Mouse (Mus musculus) macrophage (primary cell): ENCODE measurements around the gene Hsd17b11. TPM values are rescaled to one million over a fixed set of nuclear protein-coding genes. Genes with fewer than 3 reads are reported as not detected.
A peak's percentile ranks its signal among the peaks of the same experiment; 100 is the strongest.
"Not testable (repeated sequence)": the region's sequence is repeated elsewhere in the genome, so short reads cannot be mapped to it uniquely, and the experiment has no call there.

Experiments used
- H3K27ac ChIP-seq: fragments of 350-480 bp; formaldehyde crosslinking; 2 replicates; pipeline ENCODE4 v1.9.0; 2021
- H3K36me3 ChIP-seq: fragments of 350-480 bp; formaldehyde crosslinking; 2 replicates; pipeline ENCODE4 v1.9.0; 2021; ENCODE audit errors: inconsistent target
- H3K4me3 ChIP-seq: fragments of 350-480 bp; formaldehyde crosslinking; 2 replicates; pipeline ENCODE4 v1.9.0; 2021; ENCODE audit errors: inconsistent target
- H3K79me2 ChIP-seq: fragments of 350-480 bp; formaldehyde crosslinking; 2 replicates; pipeline ENCODE4 v1.9.0; 2021; ENCODE audit errors: inconsistent target
- WGBS: methylation state at CpG from one replicate; pipeline ENCODE4 v1.1.7; 2026; ENCODE audit warnings: inconsistent platforms; ENCODE audit not compliant: missing documents; 5-methylcytosine and 5-hydroxymethylcytosine counted together
- polyA plus RNA-seq: library from polyadenylated mRNA; stranded (reverse); fragments of 250-400 nt; gene quantifications from 3 replicates; pipeline ENCODE4 v1.2.4, GENCODE M21; 2018; ENCODE audit warnings: inconsistent platforms

Gene Hsd17b11
- polyA plus RNA-seq, 1 experiment from 2014 or later = 228 TPM

DNA sequence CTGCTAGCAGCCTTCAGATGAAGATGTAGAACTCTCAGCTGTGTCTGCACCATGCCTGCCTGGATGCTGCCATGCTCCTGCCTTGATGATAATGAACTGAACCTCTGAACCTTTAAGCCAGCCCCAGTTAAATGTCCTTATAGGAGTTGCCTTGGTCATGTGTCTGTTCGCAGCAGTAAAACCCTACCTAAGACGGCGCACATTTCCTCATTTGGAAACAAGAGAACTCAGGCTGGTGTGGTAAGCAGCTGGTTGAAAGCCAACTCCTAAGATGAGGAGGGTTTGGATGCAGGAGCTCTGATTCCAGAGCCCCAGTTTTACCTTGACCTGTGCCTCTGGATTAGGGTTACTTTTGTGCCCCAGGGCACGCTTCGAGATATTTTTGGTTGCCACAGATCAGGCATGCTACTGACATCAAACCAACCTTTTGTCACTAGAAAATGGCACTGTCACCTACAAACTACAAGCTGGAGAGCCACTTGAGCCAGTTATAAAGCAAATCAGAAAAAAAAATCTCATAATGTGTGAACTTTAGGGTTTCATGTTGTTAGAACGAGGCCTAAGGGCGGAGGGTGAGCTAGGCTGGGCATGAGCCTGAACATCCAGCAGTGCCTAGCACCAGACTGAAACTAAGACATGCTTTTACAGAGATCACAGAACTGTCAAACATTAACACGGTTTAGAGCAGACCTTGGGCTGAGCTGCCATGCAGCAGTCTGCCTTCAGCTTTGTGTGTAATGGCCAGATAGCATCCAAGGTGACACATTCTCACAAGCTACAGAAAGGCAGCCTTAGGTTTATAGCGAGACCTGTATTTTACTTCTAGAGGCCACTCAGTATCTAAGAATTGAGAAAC is 40.8 kb downstream of the Hsd17b11 start:
- H3K36me3 ChIP-seq = no peaks in the 10 kb centered on the region
- 85% methylated on average over 9 of the region's 9 CpGs for WGBS
- no peak overlapping the region for H3K27ac ChIP-seq

DNA sequence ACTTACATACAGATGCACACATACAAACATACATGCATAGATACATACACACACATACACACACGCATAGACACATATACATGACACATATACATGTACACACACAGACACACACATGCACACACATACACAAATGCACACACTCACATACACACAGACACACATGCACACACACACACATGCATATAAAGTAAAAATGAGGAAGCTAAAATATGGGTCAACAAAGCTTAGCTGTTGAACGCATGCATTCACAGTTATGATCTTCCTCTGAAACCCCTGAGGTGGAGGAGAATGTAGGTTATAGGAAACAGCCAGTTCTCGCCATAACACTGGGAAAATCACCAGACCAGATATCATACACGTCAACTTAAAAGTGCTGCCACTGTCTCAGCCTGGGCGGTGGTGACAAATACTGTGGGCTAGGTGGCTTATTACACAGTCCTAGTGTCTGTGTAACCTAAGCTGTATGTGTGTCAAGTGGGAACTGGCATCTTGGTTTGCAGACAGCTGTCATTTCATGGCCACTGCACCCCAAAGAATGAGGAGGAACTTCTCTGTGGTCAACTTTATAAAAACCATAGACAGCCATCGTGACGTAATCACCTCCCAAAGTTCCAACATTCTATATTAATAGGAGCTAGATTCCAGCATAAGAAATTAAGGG is 43.7 kb downstream of the Hsd17b11 start:
- WGBS = 33% methylated on average over 7 of the region's 7 CpGs
- Histone ChIP-seq H3K4me3 (no peak overlapping the region), H3K27ac (no peak overlapping the region), H3K79me2 (no peaks in the 10 kb centered on the region), H3K36me3 (no peaks in the 10 kb centered on the region)

More for the DNA sequence above, 40.8 kb downstream of the Hsd17b11 start:
- H3K4me3 ChIP-seq = no peak overlapping the region
- H3K79me2 ChIP-seq = no peaks in the 10 kb centered on the region

DNA sequence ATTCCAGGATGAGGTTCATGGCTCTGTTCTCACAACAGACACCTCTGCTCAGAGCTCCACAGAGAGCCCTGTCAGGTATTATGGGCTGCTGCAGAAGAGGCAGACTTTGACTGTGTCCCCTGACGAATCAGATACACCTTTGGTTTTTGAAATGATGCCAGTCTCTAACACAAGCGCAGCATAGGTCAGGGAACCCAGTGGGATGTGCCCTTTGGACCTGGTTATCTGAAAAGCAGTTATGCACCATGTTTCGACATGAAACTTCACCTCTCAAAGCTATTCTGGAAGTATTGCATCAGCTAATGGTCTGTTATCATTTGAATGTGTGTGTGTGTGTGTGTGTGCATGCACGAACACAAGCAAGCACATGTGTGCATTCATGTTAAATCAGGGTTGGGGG is 44.4 kb downstream of the Hsd17b11 start, which contains the start of gene Hsd17b13:
Gene Hsd17b13, minus strand, starts transcription at position 114 of the 400 bp plus-strand sequence.
- WGBS = 87% methylated on average over 4 of the region's 4 CpGs
- H3K4me3 ChIP-seq = no peak within 1 kb of the TSS
- H3K36me3 ChIP-seq = no peaks in the 10 kb centered on the region
- H3K79me2 ChIP-seq = no peaks in the 10 kb centered on the region
- H3K27ac ChIP-seq = no peak within 1 kb of the TSS

DNA sequence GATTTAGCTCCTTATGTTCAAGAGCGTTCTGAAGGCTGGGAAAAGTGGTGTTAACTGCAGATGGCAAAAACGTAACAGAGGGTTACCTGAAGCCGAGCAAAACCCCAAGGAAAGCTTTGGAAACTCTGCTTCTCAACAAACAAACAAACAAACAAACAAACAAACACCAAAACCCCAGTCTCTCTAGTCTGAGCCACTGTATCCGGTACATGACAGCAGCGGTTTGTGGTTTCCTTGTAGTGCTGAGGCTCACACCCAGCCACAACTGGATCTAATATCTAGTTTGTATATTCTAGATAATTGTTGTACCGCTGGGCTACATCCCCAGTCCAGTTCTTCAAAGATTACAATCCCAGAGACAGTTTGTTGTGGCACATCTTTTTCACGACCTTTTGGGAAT is 46.0 kb downstream of the Hsd17b11 start:
- H3K36me3 ChIP-seq = no peaks in the 10 kb centered on the region
- H3K79me2 ChIP-seq = no peaks in the 10 kb centered on the region
- WGBS = 41% methylated on average over 7 of the region's 7 CpGs
- H3K27ac ChIP-seq = no peak overlapping the region
- no peak overlapping the region for H3K4me3 ChIP-seq

DNA sequence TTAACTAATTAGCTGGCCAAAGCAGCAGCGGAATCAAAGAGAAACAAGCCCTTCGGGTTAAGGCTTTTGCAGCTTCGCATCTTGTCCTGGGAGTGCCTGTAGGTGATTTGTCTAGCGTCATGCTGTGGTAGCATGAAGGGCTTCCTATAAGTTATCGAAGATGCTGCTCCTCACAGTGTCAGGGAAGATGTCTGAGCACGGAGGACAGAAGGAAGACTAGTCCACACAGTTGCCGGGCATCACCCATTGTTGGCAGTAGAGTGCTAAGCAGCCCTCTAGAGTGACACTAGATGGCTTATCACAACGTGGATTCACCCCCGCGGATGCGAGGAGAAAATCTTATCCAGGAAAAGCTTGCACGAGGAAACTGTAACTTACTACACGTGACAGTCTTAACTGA is 48.9 kb downstream of the Hsd17b11 start:
- Histone ChIP-seq H3K36me3 (no peaks in the 10 kb centered on the region), H3K4me3 (peak overlapping the region; percentile 21), H3K27ac (no peak overlapping the region), H3K79me2 (no peaks in the 10 kb centered on the region)
- 13% methylated on average over 13 of the region's 13 CpGs for WGBS

DNA sequence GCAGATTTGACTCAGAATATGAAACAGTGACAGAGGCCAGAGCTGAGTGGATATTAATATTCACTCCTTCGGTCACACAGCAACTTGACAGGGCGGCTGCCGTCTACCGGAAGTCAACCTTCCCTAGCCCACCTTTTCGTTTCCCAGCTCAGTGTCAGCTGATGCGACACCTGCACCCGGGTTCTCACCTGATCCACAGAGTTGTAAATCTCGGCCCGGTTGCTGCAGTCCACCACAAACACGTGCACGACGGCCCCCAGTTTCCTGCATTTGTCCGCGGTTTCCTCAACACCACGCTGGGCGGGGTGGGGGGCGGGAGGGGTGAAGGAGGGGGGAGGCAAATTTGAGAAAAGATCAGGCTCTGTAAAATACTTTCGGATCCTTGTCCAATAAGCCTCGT is 49.3 kb downstream of the Hsd17b11 start:
- Histone ChIP-seq H3K4me3 (peak overlapping the region; percentile 21), H3K36me3 (no peaks in the 10 kb centered on the region), H3K79me2 (no peaks in the 10 kb centered on the region), H3K27ac (no peak overlapping the region)
- WGBS = 1% methylated on average over 12 of the region's 19 CpGs

DNA sequence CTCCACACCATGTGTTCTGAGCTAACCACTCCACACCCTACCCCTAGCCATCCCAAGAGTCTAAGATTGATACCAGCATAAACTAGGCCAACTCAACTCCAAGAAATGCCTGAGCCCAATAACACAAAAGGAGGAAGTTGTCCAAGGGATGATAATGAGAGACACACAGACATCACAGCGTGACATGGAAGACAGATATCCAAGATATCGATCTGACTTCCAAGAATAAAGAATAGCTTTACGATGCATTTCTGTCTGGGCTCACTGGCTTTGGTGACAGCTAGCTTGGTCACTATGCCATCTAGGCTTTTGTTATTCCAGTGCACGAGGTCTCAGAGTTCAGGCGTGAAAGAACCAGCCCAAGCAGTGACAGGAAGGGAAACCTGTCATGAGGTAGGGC is 50.7 kb downstream of the Hsd17b11 start:
- no peak overlapping the region for H3K27ac ChIP-seq
- no peaks in the 10 kb centered on the region for H3K36me3 ChIP-seq
- 61% methylated on average over 5 of the region's 5 CpGs for WGBS
- H3K79me2 ChIP-seq = no peaks in the 10 kb centered on the region
- no peak overlapping the region for H3K4me3 ChIP-seq

DNA sequence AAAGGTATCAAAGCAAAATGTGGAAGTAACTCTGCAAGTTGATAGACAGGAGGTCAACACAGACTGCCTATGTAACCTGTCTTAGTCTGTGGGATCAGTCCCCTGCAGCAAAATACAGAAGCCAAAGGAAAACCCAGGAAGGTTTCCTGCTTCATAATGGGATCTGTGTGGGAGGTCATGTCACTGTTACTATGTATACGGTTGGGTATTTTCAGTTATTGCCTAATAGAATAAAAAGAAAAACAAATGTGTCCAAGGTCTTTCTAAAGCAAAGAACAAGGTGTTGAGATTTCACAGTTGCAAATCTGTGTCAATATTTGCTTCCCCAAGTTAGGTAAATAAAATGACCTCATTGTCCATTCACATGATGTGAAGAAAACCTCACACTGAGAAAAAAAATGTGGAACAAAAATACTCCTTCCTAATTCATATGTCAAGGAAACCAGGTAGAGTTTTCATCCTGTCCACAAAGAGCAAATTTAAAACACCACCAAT is 58.7 kb downstream of the Hsd17b11 start:
- H3K79me2 ChIP-seq = no peaks in the 10 kb centered on the region

DNA sequence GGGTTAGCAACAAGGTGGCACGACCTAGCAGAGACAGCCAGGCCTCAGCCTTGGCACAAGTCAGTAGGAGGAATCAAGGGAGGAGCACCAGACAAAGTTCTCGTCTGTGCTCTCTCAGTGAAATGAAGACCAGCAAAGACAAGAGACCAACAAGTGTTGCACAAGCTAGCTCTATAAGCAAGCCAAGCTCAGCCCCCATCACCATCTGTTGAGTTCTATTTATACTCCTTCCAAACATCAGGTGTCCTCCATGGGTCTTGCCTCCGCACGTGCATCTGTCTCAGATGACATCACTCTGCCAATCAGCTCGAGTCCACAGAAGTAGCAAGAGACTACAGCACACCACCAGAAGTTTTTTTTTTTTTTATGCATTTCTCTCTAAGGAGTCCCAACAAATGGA is 67.1 kb downstream of the Hsd17b11 start:
- WGBS = 87% methylated on average over 5 of the region's 5 CpGs
- H3K79me2 ChIP-seq = no peaks in the 10 kb centered on the region
- H3K4me3 ChIP-seq = no peak overlapping the region
- H3K27ac ChIP-seq = no peak overlapping the region
- no peaks in the 10 kb centered on the region for H3K36me3 ChIP-seq

More for the DNA sequence above, 58.7 kb downstream of the Hsd17b11 start:
- 75% methylated on average over 1 of the region's 1 CpGs for WGBS
- no peak overlapping the region for H3K4me3 ChIP-seq
- no peaks in the 10 kb centered on the region for H3K36me3 ChIP-seq
- no peak overlapping the region for H3K27ac ChIP-seq

DNA sequence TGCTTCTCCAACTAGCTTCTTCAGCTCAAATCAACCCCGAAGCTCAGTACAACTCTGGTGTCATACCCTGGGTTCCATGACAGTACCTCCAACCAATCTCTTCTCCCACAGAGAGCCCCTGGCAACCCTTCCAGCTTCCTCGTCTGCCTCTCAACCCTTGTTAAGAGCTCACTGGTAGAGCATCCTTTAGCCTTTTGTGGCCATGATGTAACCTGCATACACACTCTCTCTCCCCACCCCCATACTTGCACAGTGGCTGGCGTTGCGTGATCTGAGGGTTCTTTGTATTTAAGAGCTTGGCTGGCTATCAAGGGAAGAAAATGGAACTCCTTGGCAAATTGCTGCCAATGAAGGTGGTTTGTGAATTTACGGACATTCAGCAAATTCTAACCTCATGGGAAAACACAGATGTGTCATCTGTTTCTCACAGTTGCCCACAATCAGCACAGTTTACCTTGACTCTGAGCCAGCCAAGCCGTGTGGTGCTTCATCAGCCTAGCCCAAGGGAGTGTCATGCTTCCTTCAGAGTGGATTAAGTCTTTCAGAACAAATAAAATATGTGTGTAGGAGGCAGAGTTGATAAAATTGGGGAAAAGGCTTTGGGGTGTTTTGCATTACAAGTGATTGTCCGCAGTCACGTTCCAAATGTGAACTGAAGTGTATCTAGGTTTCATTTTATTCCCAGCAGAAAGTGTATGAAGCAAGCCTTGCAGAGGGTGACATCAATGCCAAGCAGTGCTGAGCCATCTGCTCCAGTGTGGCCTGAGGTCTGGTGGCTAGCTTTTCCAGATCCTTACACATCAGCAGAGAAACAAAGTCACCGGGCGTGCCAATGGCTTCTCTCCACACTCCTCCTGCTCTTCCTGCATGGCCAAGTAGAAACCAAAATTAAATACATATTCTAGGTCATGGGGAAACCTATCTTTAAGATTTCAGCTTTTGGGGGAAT is 68.3 kb downstream of the Hsd17b11 start:
- Histone ChIP-seq H3K27ac (no peak overlapping the region), H3K36me3 (no peaks in the 10 kb centered on the region), H3K79me2 (no peaks in the 10 kb centered on the region), H3K4me3 (no peak overlapping the region)
- 90% methylated on average over 10 of the region's 10 CpGs for WGBS

DNA sequence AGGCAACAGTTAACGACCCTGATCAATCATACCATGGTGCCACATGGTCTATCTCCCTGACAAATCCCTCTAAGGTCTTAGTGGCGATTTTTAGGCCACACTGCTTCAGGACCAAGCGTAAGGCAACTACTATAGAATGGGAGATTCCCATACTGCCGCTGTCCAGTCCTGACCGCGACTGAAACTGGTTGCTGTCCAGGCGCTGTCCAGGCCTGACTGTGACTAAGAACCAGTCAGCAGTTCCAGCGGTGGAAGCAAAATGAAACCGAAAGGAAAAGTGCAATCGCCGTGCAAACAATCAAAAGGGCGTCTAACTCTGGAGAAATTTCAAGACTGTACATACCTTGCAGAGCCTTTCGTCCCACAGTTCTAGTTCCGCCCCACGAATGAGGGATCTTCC is 71.6 kb downstream of the Hsd17b11 start:
- H3K27ac ChIP-seq, H3K4me3 ChIP-seq, H3K36me3 ChIP-seq, H3K79me2 ChIP-seq: not testable (repeated sequence)
- WGBS = 89% methylated on average over 15 of the region's 15 CpGs

DNA sequence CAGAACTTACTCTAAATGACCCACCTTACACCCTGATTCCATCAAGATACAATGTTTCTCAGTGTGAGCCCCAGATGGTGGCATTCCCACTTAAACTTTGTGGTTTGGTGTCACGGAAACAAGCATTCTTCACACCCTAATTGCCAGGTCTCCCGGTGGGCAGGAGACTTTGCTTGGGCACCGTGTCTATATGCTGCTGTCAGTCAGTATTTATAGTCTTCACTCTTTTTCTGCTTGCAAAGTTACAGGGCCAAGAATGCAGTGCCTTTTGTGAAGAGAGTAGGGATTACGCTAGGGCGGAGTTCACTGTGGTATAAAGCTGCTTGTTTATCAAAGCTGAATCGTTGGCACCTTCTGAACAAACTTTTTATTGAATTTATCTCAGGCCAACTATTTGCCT is 78.5 kb downstream of the Hsd17b11 start:
- 77% methylated on average over 6 of the region's 6 CpGs for WGBS
- no peaks in the 10 kb centered on the region for H3K79me2 ChIP-seq
- H3K27ac ChIP-seq = no peak overlapping the region
- no peaks in the 10 kb centered on the region for H3K36me3 ChIP-seq
- no peak overlapping the region for H3K4me3 ChIP-seq

DNA sequence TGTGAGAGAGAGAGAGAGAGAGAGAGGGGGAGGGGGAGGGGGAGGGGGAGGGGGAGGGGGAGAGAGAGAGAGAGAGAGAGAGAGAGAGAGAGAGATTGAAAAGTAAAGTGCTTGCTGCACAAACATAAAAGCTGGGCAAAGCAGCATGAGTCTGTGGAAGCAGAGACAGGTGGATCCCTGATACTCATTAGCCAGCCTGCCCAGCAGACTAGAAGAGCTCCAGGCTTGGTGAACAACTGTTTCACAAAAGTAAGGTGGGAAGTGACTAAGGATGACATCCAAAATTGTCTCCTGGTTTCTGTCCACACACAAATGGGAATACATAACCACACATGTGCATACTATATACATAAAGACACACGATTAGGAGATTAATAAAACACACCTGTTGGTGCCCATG is 81.9 kb downstream of the Hsd17b11 start:
- no peak overlapping the region for H3K27ac ChIP-seq
- H3K79me2 ChIP-seq = no peaks in the 10 kb centered on the region
- 100% methylated on average over 1 of the region's 1 CpGs for whole genome bisulfite sequencing
- H3K4me3 ChIP-seq = no peak overlapping the region
- no peaks in the 10 kb centered on the region for H3K36me3 ChIP-seq
